Mouse (Mus musculus): ENCODE measurements around the gene Gm47996. TPM values are rescaled to one million over a fixed set of nuclear protein-coding genes. Genes with fewer than 3 reads are reported as not detected.

Gene Gm47996
- total and polyA plus RNA-seq, 3 experiments = not detected

- H3K4me3 ChIP-seq (ENCODE audit: control insufficient read depth in 1 of 2, insufficient read depth in 1 of 2, low read depth in 2 of 2, low read length in 2 of 2) = no peak overlapping the region
- peaks cover 0 to 26% of the 10 kb centered on the region in 2 experiments; a peak in 2 of 4 replicates for H3K36me3 ChIP-seq (ENCODE audit: control insufficient read depth in 1 of 2, insufficient read depth in 2 of 2, low read length in 2 of 2)
- no peaks in the 10 kb centered on the region for H3K9me3 ChIP-seq (replicated peaks; ENCODE audit: insufficient read depth, low read length)
- H3K27ac ChIP-seq (ENCODE audit: control insufficient read depth, low read depth, low read length) = no peak overlapping the region
- H3K9ac ChIP-seq (ENCODE audit: control insufficient read depth, low read depth, low read length, poor library complexity, severe bottlenecking) = no peak overlapping the region
- no peaks in the 10 kb centered on the region for H3K79me2 ChIP-seq (ENCODE audit: control insufficient read depth, insufficient read depth, low read length, poor library complexity)
- DNase-seq (ENCODE audit: low read depth, low spot score) = peak; percentile 20
- no peaks in the 10 kb centered on the region for H3K27me3 ChIP-seq (ENCODE audit: control insufficient read depth in 1 of 2, insufficient read depth in 2 of 2, low read length in 2 of 2)
- peaks cover 27 to 28% of the 10 kb centered on the region in 2 experiments for H3K4me1 ChIP-seq (ENCODE audit: control insufficient read depth in 1 of 2, insufficient read depth in 2 of 2, low read length in 2 of 2)
- TF ChIP-seq POLR2AphosphoS2 (IDR thresholded peaks at IDR 0.05; ENCODE audit: low read length) (no peak), SIN3A (IDR thresholded peaks at IDR 0.05; ENCODE audit: low read length) (no peak), HCFC1 (IDR thresholded peaks at IDR 0.05; ENCODE audit: low read depth, low read length) (no peak), MYC (IDR thresholded peaks at IDR 0.05; ENCODE audit: low read depth, low read length) (no peak), CHD2 (IDR thresholded peaks at IDR 0.05; ENCODE audit: low read length) (no peak), POLR2A (IDR thresholded peaks at IDR 0.05; ENCODE audit: control insufficient read depth in 1 of 2, insufficient read depth in 1 of 2, low read depth in 1 of 2, low read length in 2 of 2, poor library complexity in 1 of 2) (no peak), RCOR1 (IDR thresholded peaks at IDR 0.05; ENCODE audit: low read depth, low read length) (no peak), BHLHE40 (IDR thresholded peaks at IDR 0.05; ENCODE audit: borderline replicate concordance, low read depth, low read length) (no peak), ZNF384 (IDR thresholded peaks at IDR 0.05; ENCODE audit: low read depth, low read length) (no peak), TCF12 (IDR thresholded peaks at IDR 0.05; ENCODE audit: low read depth, low read length) (no peak), KAT2A (conservative IDR thresholded peaks at IDR 0.05; ENCODE audit: low read depth, low read length) (no peak), MAZ (IDR thresholded peaks at IDR 0.05; ENCODE audit: low read depth, low read length) (no peak), CTCF (IDR thresholded peaks at IDR 0.05 in 2 of 3, conservative IDR thresholded peaks at IDR 0.05 in 1 of 3; ENCODE audit: control insufficient read depth in 1 of 3, insufficient read depth in 1 of 3, low read depth in 2 of 3, low read length in 3 of 3, poor library complexity in 1 of 3, severe bottlenecking in 1 of 3) (no peak), MAFK (IDR thresholded peaks at IDR 0.05; ENCODE audit: borderline replicate concordance, low read depth, low read length) (no peak), JUND (IDR thresholded peaks at IDR 0.05; ENCODE audit: low read depth, low read length) (no peak)
These were observed 42.5 kb upstream of the Gm47996 start for GRCm38 (mm10) chr1:151167297-151168047.

- Histone ChIP-seq H3K4me1 (ENCODE audit: control insufficient read depth in 1 of 2, insufficient read depth in 2 of 2, low read length in 2 of 2) (peaks cover 28 to 32% of the 10 kb centered on the region in 2 experiments), H3K9ac (ENCODE audit: control insufficient read depth, low read depth, low read length, poor library complexity, severe bottlenecking) (no peak overlapping the region), H3K27ac (ENCODE audit: control insufficient read depth, low read depth, low read length) (no peak overlapping the region), H3K4me3 (ENCODE audit: control insufficient read depth in 1 of 2, insufficient read depth in 1 of 2, low read depth in 2 of 2, low read length in 2 of 2) (no peak overlapping the region), H3K27me3 (ENCODE audit: control insufficient read depth in 1 of 2, insufficient read depth in 2 of 2, low read length in 2 of 2) (no peaks in the 10 kb centered on the region), H3K36me3 (ENCODE audit: control insufficient read depth in 1 of 2, insufficient read depth in 2 of 2, low read length in 2 of 2) (peaks cover 0 to 32% of the 10 kb centered on the region in 2 experiments; a peak in 2 of 4 replicates), H3K9me3 (replicated peaks; ENCODE audit: insufficient read depth, low read length) (no peaks in the 10 kb centered on the region), H3K79me2 (ENCODE audit: control insufficient read depth, insufficient read depth, low read length, poor library complexity) (no peaks in the 10 kb centered on the region)
- no peak for DNase-seq (ENCODE audit: low read depth, low spot score)
- TF ChIP-seq RCOR1 (IDR thresholded peaks at IDR 0.05; ENCODE audit: low read depth, low read length) (no peak), MAZ (IDR thresholded peaks at IDR 0.05; ENCODE audit: low read depth, low read length) (no peak), BHLHE40 (IDR thresholded peaks at IDR 0.05; ENCODE audit: borderline replicate concordance, low read depth, low read length) (no peak), MAX (IDR thresholded peaks at IDR 0.05; ENCODE audit: low read length) (no peak), SMC3 (IDR thresholded peaks at IDR 0.05; ENCODE audit: low read depth, low read length) (no peak), ZNF384 (IDR thresholded peaks at IDR 0.05; ENCODE audit: low read depth, low read length) (no peak), TAL1 (IDR thresholded peaks at IDR 0.05; ENCODE audit: low read length) (no peak), POLR2AphosphoS5 (IDR thresholded peaks at IDR 0.05; ENCODE audit: borderline replicate concordance, low read depth, low read length) (no peak), GATA1 (IDR thresholded peaks at IDR 0.05; ENCODE audit: low read depth, low read length) (no peak), ZMIZ1 (IDR thresholded peaks at IDR 0.05; ENCODE audit: low read depth, low read length) (no peak), GABPA (IDR thresholded peaks at IDR 0.05; ENCODE audit: low read depth, low read length) (no peak)
These were observed 41.3 kb upstream of the Gm47996 start for GRCm38 (mm10) chr1:151168637-151169036.

Data from MEL (cell line).